Mouse (Mus musculus) R1 (cell line): Measurements from ENCODE around the gene Olfr1354.
"Not testable (repeated sequence)": the region's sequence is repeated elsewhere in the genome, so short reads cannot be mapped to it uniquely, and the experiment has no call there.

Source experiments
- DNase-seq: peaks from one replicate; pipeline ENCODE4 v3.0.0-alpha.2; 2018; ENCODE audit warnings: low read depth, low spot score

The Olfr1354 gene

DNA sequence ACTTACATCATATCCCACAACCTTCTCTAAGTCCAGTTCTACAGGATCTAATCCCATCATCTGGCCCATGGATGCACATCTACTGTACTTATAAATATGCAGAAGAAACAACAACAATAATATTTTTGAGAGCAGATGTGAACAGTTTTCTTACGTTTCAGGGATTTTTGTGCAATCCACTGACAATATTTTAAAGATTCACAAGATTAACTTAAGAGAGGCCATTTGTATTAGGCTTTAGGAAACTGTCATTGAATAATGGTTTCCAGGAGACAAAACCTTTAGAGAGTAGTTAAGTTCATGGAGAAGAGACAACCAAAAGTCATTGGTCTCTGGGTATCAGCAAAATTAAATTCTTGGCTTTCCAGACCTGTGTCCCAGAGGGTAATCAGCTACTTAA, at the start of gene Olfr1354:
Gene Olfr1354, plus strand, starts transcription at position 301 of the 400 bp plus-strand sequence.
- DNase-seq: not testable (repeated sequence)

- DNase-seq: no peak
These were observed 37.7 kb upstream of the Olfr1354 start, which contains the start of gene Olfr1355 for GRCm38 (mm10) chr10:78875240-78875639. Gene Olfr1355, plus strand, starts transcription at chr10:78875540.

- DNase-seq: not testable (repeated sequence)
These were observed 37.4 kb downstream of the Olfr1354 start, which contains the start of gene Olfr8 for GRCm38 (mm10) chr10:78950336-78950735. Gene Olfr8, plus strand, starts transcription at chr10:78950636.

DNA sequence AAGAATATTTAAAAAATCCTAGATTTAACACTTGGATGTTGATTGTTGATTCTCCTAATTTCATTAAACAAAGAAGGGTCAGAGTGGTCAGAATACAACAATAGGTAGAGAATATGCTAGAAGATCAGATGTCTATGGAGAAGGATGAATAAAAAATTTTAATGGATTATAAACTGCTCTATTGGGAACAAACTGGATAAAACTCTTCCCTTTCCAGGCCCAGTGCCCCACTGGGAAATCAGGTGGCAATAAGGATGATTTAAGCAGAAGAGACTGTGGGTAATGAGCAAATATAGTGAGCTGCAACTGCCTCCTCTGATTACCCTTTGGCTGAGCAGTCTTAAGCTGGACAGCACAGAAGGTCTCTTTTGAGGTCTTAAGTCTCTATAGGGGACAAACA, 50.0 kb downstream of the Olfr1354 start, which contains the start of gene Olfr1353:
Gene Olfr1353, plus strand, starts transcription at position 301 of the 400 bp plus-strand sequence.
- not testable (repeated sequence) for DNase-seq
